Comparison of ENCODE assay signal across 9 mouse cellular contexts in the genomic region with DNA sequence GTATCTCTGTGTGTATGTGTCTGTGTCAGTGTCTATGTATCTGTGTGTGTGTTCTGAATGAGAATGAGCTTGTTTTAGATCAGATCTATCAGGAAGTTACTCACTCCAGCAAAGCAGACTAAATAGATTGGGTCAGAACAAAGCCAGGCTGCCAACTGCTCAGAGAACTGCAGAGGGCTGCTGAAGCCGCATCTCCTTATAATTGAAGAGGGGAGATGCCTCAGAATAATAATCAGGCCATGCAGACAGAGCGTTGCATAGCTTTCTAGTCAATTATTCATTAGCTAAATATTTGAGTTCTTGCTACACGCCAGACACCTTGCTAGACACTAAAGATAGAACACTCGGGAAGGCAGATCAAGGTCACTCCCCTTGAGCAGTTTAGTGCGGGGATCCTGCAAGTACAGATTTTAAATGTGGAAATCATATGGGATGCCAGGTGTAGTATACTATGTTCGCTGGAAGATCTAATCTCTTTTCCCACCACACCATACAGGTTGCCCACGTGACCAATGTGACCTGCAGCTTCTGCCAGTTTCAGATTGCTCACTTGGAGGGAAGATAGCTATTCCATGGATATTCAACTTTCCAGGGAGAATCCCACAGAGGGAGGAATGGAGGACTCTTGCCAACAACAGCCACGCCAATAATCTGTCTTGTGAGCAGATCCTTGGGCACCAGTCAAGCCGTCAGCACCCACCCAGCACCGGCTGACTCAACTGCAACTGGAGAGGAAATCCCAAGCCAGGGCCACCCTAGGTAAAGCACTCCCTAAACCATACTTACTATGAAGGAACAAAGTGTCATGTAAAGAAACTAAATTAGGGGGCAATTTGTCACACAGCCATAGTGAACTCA. TPM values are rescaled to one million over a fixed set of nuclear protein-coding genes. Genes with fewer than 3 reads are reported as not detected.
DNase-seq lines count a peak whose midpoint lies in the region; ATAC-seq and TF ChIP-seq lines count a peak whose summit lies in the region.
"Had no signal": no experiment of that assay in that cellular context is flagged by ENCODE, and none has a peak within 500 bp of the region (broad histone marks: within the 10 kb centered on the region; RNA-seq: fewer than 3 reads in every experiment).

No protein-coding gene starts in this region.

- ATAC-seq in forebrain, postnatal 0 days = peak; percentile 90
- ATAC-seq in forebrain, embryonic 13.5 days = no peak
- peak; percentile 89 for ATAC-seq in hindbrain, postnatal 0 days

- 47% methylated on average over 10 of the region's 10 CpGs for WGBS in forebrain, postnatal 0 days
- WGBS in forebrain, embryonic 13.5 days = 66% methylated on average over 10 of the region's 10 CpGs
- 32% methylated on average over 10 of the region's 10 CpGs for WGBS in hindbrain, postnatal 0 days
- WGBS in limb, embryonic 10.5 days = 90% methylated on average over 10 of the region's 10 CpGs

- TF ChIP-seq CTCF in forebrain, postnatal 0 days (IDR thresholded peaks at IDR 0.05; ENCODE audit: low read depth) = no peak
- TF ChIP-seq CTCF in hindbrain, postnatal 0 days (IDR thresholded peaks at IDR 0.05; ENCODE audit: low read depth) = no peak

- no peak overlapping the region for H3K9ac ChIP-seq in forebrain, postnatal 0 days
- H3K9ac ChIP-seq in forebrain, embryonic 13.5 days = no peak overlapping the region
- no peak overlapping the region for H3K9ac ChIP-seq in hindbrain, postnatal 0 days (replicated peaks; ENCODE audit: low read length)

- H3K4me1 ChIP-seq in forebrain, postnatal 0 days (ENCODE audit: insufficient read depth) = no peaks in the 10 kb centered on the region
- peaks cover 6% of the 10 kb centered on the region; the same call in 1 of the 2 replicates for H3K4me1 ChIP-seq in forebrain, embryonic 13.5 days
- peaks cover 4% of the 10 kb centered on the region; the same call in 1 of the 2 replicates for H3K4me1 ChIP-seq in hindbrain, postnatal 0 days (ENCODE audit: insufficient read depth, low read length)
- no peaks in the 10 kb centered on the region for H3K4me1 ChIP-seq in limb, embryonic 10.5 days

- H3K27me3 ChIP-seq in forebrain, postnatal 0 days (ENCODE audit: insufficient read depth, low read length) = no peaks in the 10 kb centered on the region
- no peaks in the 10 kb centered on the region for H3K27me3 ChIP-seq in forebrain, embryonic 13.5 days
- no peaks in the 10 kb centered on the region for H3K27me3 ChIP-seq in hindbrain, postnatal 0 days (ENCODE audit: insufficient read depth, low read length)
- H3K27me3 ChIP-seq in limb, embryonic 10.5 days (ENCODE audit: low read depth, poor library complexity, severe bottlenecking) = no peaks in the 10 kb centered on the region
- H3K27me3 ChIP-seq: CH12.LX had no signal

- no peak overlapping the region for H3K4me2 ChIP-seq in forebrain, postnatal 0 days (ENCODE audit: low read depth)
- H3K4me2 ChIP-seq in forebrain, embryonic 13.5 days = no peak overlapping the region
- no peak overlapping the region for H3K4me2 ChIP-seq in hindbrain, postnatal 0 days (ENCODE audit: low read depth, low read length)

- peak; percentile 17 for DNase-seq in forebrain, postnatal 0 days
- peak; percentile 15 for DNase-seq in urinary bladder, postnatal 14 days (ENCODE audit: low spot score)
- DNase-seq in urinary bladder, postnatal 25 days (ENCODE audit: low spot score) = no peak
- peak; percentile 63 for DNase-seq in hindbrain, postnatal 0 days (ENCODE audit: low spot score)
- DNase-seq in gastrocnemius, postnatal 36 days = no peak
- DNase-seq in limb, embryonic 10.5 days (ENCODE audit: low spot score) = no peak
- DNase-seq in thymus, postnatal 10 days (ENCODE audit: low spot score in 2 of 2) = no peak

- no peaks in the 10 kb centered on the region for H3K36me3 ChIP-seq in forebrain, postnatal 0 days (ENCODE audit: insufficient read depth)
- no peaks in the 10 kb centered on the region for H3K36me3 ChIP-seq in forebrain, embryonic 13.5 days (ENCODE audit: poor library complexity, severe bottlenecking)
- H3K36me3 ChIP-seq in hindbrain, postnatal 0 days (ENCODE audit: insufficient read depth, low read length) = no peaks in the 10 kb centered on the region
- H3K36me3 ChIP-seq in limb, embryonic 10.5 days = no peaks in the 10 kb centered on the region

- H3K4me3 ChIP-seq in forebrain, postnatal 0 days (ENCODE audit: low read depth, low read length) = no peak overlapping the region
- no peak overlapping the region for H3K4me3 ChIP-seq in forebrain, embryonic 13.5 days
- H3K4me3 ChIP-seq in hindbrain, postnatal 0 days (ENCODE audit: low read length) = no peak overlapping the region
- H3K4me3 ChIP-seq in limb, embryonic 10.5 days = no peak overlapping the region

- no peak overlapping the region for H3K27ac ChIP-seq in forebrain, postnatal 0 days (ENCODE audit: low read depth, low read length)
- no peak overlapping the region for H3K27ac ChIP-seq in forebrain, embryonic 13.5 days
- peak overlapping the region; percentile 5; the same call in 1 of the 2 replicates for H3K27ac ChIP-seq in hindbrain, postnatal 0 days
- H3K27ac ChIP-seq in limb, embryonic 10.5 days = no peak overlapping the region

- intact Hi-C loops in gastrocnemius, postnatal 36 days (cut with DNase I) = no loop called here

- H3K9me3 ChIP-seq in forebrain, postnatal 0 days (ENCODE audit: low read length) = no peaks in the 10 kb centered on the region
- H3K9me3 ChIP-seq in forebrain, embryonic 13.5 days (replicated peaks) = no peaks in the 10 kb centered on the region
- no peaks in the 10 kb centered on the region for H3K9me3 ChIP-seq in hindbrain, postnatal 0 days (ENCODE audit: low read length)
- no peaks in the 10 kb centered on the region; the same call in 1 of the 2 replicates for H3K9me3 ChIP-seq in limb, embryonic 10.5 days (replicated peaks)

RNA-seq across cellular contexts. Expression of a gene that starts 57.6 kb away (rescaled TPM):
- 17.4 and 19.1 TPM in 2 replicates for total RNA-seq in forebrain, postnatal 0 days (2014; rRNA removed)
- polyA plus RNA-seq in forebrain, postnatal 0 days (2015; fragmentation: Nextera tagmentation; extraction: Ambion mirVana) = 11.2 and 11.3 TPM in 2 replicates
- polyA plus RNA-seq in forebrain, embryonic 13.5 days (2015; fragmentation: Nextera tagmentation; extraction: Ambion mirVana) = 21.8 and 26.8 TPM in 2 replicates
- 11.4 and 18.2 TPM in 2 replicates for total RNA-seq in hindbrain, postnatal 0 days (2014; rRNA removed)
- 14.9 and 15.8 TPM in 2 replicates for polyA plus RNA-seq in hindbrain, postnatal 0 days (2015; fragmentation: Nextera tagmentation; extraction: Ambion mirVana)
- total RNA-seq in gastrocnemius, postnatal 36 days (2021) = 10 to 100 TPM; 20.5 to 20.6 TPM
- 36.4 and 39.1 TPM in 2 replicates for polyA plus RNA-seq in limb, embryonic 10.5 days (2016; fragmentation: Nextera tagmentation; extraction: Ambion mirVana)

Comparison
In these comparisons a context has a peak if more than half of its experiments do, and no peak if none do; other contexts are left out.
1. DNase-seq: peak in forebrain, postnatal 0 days (single experiment), urinary bladder, postnatal 14 days (single experiment) and hindbrain, postnatal 0 days (single experiment); none in urinary bladder, postnatal 25 days (single experiment), gastrocnemius, postnatal 36 days (0 of 2), limb, embryonic 10.5 days (single experiment) and thymus, postnatal 10 days (0 of 2).